Comparison of ENCODE assay signal across 15 mouse cellular contexts in genomic region chr2:165456710-165457109, GRCm38 (mm10). TPM values are rescaled to one million over a fixed set of nuclear protein-coding genes. Genes with fewer than 3 reads are reported as not detected.
DNase-seq lines count a peak whose midpoint lies in the region; ATAC-seq lines count a peak whose summit lies in the region.
"Had no signal": no experiment of that assay in that cellular context is flagged by ENCODE, and none has a peak within 500 bp of the region (broad histone marks: within the 10 kb centered on the region; RNA-seq: fewer than 3 reads in every experiment).

No protein-coding gene starts in this region.

- 68% methylated on average over 2 of the region's 2 CpGs for WGBS in hindbrain, embryonic 10.5 days

- H3K4me1 ChIP-seq in hindbrain, embryonic 10.5 days (replicated peaks), result peaks cover 17% of the 10 kb centered on the region
- H3K4me1 ChIP-seq: heart, embryonic 12.5 days had no signal

- no peaks in the 10 kb centered on the region for H3K9me3 ChIP-seq in hindbrain, embryonic 10.5 days
- H3K9me3 ChIP-seq: heart, embryonic 12.5 days had no signal

- DNase-seq in kidney, postnatal 14 days, result peak; percentile 33
- no peak for DNase-seq in kidney, adult 8-10 months
- peak; percentile 53 for DNase-seq in ES-CJ7 (ENCODE audit: low read depth, low spot score)
- DNase-seq in embryo, embryonic 10 days (ENCODE audit: low spot score), result peak; percentile 67
- no peak for DNase-seq in retina, embryonic 14.5 days (ENCODE audit: low spot score)
- no peak for DNase-seq in hindbrain, embryonic 10.5 days (ENCODE audit: low spot score)
- DNase-seq in liver, result no peak
- DNase-seq: adrenal gland, postnatal 14 days; cerebellum, adult 8-10 months; liver, postnatal 0 days had no signal

- ATAC-seq in megakaryocyte-erythroid progenitor cell, adult 5-6 weeks (replicated peaks; ENCODE audit: low FRiP score, low TSS enrichment, poor library complexity, severe bottlenecking), result peak; percentile 52; the same call in 1 of the 2 replicates
- ATAC-seq: liver, postnatal 0 days had no signal

- no peak overlapping the region for H3K27ac ChIP-seq in hindbrain, embryonic 10.5 days
- H3K27ac ChIP-seq: hindbrain, embryonic 14.5 days; left cerebral cortex, adult 2 months had no signal

- H3K4me3 ChIP-seq in hindbrain, embryonic 10.5 days, result no peak overlapping the region
- H3K4me3 ChIP-seq: erythroblast, embryonic 14.5 days; heart, embryonic 12.5 days; left cerebral cortex, adult 2 months had no signal

- no peaks in the 10 kb centered on the region for H3K27me3 ChIP-seq in hindbrain, embryonic 10.5 days (ENCODE audit: insufficient read depth, poor library complexity, severe bottlenecking)

- no peaks in the 10 kb centered on the region for H3K36me3 ChIP-seq in hindbrain, embryonic 10.5 days
- H3K36me3 ChIP-seq: heart, embryonic 12.5 days had no signal

RNA-seq across cellular contexts. Expression of gene Slc13a3, which starts 16.3 kb away (rescaled TPM):
- total RNA-seq in megakaryocyte-erythroid progenitor cell, adult 5-6 weeks (2014; fragmentation: Nextera tagmentation), result not detected in 2 replicates
- total RNA-seq in megakaryocyte-erythroid progenitor cell, adult 5-6 weeks (2017), result not detected in 2 replicates
- 0.84 and 1.1 TPM in 2 replicates for polyA plus RNA-seq in hindbrain, embryonic 10.5 days (2016; fragmentation: Nextera tagmentation; extraction: Ambion mirVana)

RNA-seq across cellular contexts. Expression of gene Trp53rka, which starts 36.4 kb away (rescaled TPM):
- total RNA-seq in megakaryocyte-erythroid progenitor cell, adult 5-6 weeks (2014; fragmentation: Nextera tagmentation), result 11.4 and 18.9 TPM in 2 replicates
- 6.4 and 11.6 TPM in 2 replicates for total RNA-seq in megakaryocyte-erythroid progenitor cell, adult 5-6 weeks (2017)
- 56.9 and 59.5 TPM in 2 replicates for polyA plus RNA-seq in hindbrain, embryonic 10.5 days (2016; fragmentation: Nextera tagmentation; extraction: Ambion mirVana)

RNA-seq across cellular contexts. Expression of gene Slc2a10, which starts 46.9 kb away (rescaled TPM):
- total RNA-seq in megakaryocyte-erythroid progenitor cell, adult 5-6 weeks (2014; fragmentation: Nextera tagmentation), result not detected in 2 replicates
- not detected in 2 replicates for total RNA-seq in megakaryocyte-erythroid progenitor cell, adult 5-6 weeks (2017)
- polyA plus RNA-seq in hindbrain, embryonic 10.5 days (2016; fragmentation: Nextera tagmentation; extraction: Ambion mirVana), result 4.2 and 5.0 TPM in 2 replicates
- polyA plus RNA-seq: erythroblast, embryonic 14.5 days had no signal

RNA-seq across cellular contexts. Expression of gene Ocstamp, which starts 56.5 kb away (rescaled TPM):
- total RNA-seq in megakaryocyte-erythroid progenitor cell, adult 5-6 weeks (2014; fragmentation: Nextera tagmentation), result not detected in 2 replicates
- not detected in 2 replicates for total RNA-seq in megakaryocyte-erythroid progenitor cell, adult 5-6 weeks (2017)
- 0.07 TPM in 1 of 2 replicates, not detected in the other for polyA plus RNA-seq in hindbrain, embryonic 10.5 days (2016; fragmentation: Nextera tagmentation; extraction: Ambion mirVana)
- total RNA-seq: left cerebral cortex, adult 2 months had no signal
- polyA plus RNA-seq: hindbrain, embryonic 14.5 days had no signal

Comparison
In these comparisons a context has a peak if more than half of its experiments do, and no peak if none do; other contexts are left out.
1. DNase-seq: peak in kidney, postnatal 14 days (single experiment), ES-CJ7 (single experiment) and embryo, embryonic 10 days (single experiment); none in kidney, adult 8-10 months (0 of 2), retina, embryonic 14.5 days (single experiment), hindbrain, embryonic 10.5 days (single experiment) and liver (single experiment).